Mouse (Mus musculus) testis, adult 2 months (tissue): ENCODE data around the gene Umad1. TPM values are rescaled to one million over a fixed set of nuclear protein-coding genes. Genes with fewer than 3 reads are reported as not detected.

Experiments
- H3K27ac ChIP-seq: fragments of 200-500 bp; 2 replicates; pipeline ENCODE4 v1.5.1; 2012; ENCODE audit warnings: low read depth, low read length; ENCODE audit not compliant: control insufficient read depth, insufficient read depth
- H3K27me3 ChIP-seq: fragments of 200-500 bp; 2 replicates; pipeline ENCODE4 v1.6.1; 2012; ENCODE audit warnings: mild to moderate bottlenecking, low read length, moderate library complexity; ENCODE audit not compliant: control insufficient read depth, insufficient read depth
- H3K36me3 ChIP-seq: fragments of 200-500 bp; 2 replicates; pipeline ENCODE4 v1.6.1; 2012; ENCODE audit warnings: mild to moderate bottlenecking, low read length; ENCODE audit not compliant: control insufficient read depth, insufficient read depth
- H3K4me1 ChIP-seq: fragments of 200-500 bp; 2 replicates; pipeline ENCODE4 v1.6.1; 2012; ENCODE audit warnings: low read length; ENCODE audit not compliant: control insufficient read depth, insufficient read depth
- H3K4me3 ChIP-seq: fragments of 200-500 bp; 2 replicates; pipeline ENCODE4 v1.5.1; 2012; ENCODE audit warnings: low read depth, mild to moderate bottlenecking, low read length, moderate library complexity, mixed read lengths; ENCODE audit not compliant: control insufficient read depth
- CTCF ChIP-seq: fragments of 200-500 bp; IDR thresholded peaks from 2 replicates; pipeline ENCODE4 v1.5.1; 2012; ENCODE audit warnings: low read depth, mild to moderate bottlenecking, inconsistent platforms, low read length, moderate library complexity; ENCODE audit not compliant: control insufficient read depth, insufficient read depth, insufficient replicate concordance
- POLR2A ChIP-seq: fragments of 200-500 bp; IDR thresholded peaks from 2 replicates; pipeline ENCODE4 v1.6.1; 2012; ENCODE audit warnings: low read depth, mild to moderate bottlenecking, inconsistent platforms, low read length, moderate library complexity; ENCODE audit not compliant: control insufficient read depth
- polyA plus RNA-seq: library from polyadenylated mRNA; depleted of rRNA; stranded (reverse); fragments of >200 nt; gene quantifications from 2 replicates; pipeline ENCODE4 v1.2.3, GENCODE M21; 2012

Gene Umad1
- polyA plus RNA-seq, 1 experiment: 7.0 TPM

DNA sequence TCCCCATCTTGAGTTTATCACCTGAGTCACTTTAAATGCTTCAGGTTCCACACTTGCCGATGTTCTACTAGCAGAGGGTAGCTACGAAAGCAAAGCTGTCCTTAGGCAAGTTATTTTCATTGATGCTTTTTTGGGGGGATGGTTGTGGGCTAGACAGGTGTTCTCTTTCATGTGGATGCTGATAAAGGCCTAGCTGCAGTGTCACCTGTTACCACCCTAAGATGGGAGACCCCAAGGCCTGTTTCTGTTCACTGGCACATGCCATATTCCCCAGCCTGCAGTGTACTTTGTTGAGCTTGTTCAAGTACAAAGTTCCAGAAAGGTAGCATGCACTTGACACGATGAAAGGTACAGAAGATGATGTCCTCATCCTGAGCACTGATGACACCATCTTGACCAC is 178.8 kb downstream of the Umad1 start:
- Histone ChIP-seq H3K4me3 (no peak overlapping the region), H3K36me3 (no peaks in the 10 kb centered on the region), H3K27me3 (no peaks in the 10 kb centered on the region), H3K27ac (no peak overlapping the region), H3K4me1 (no peaks in the 10 kb centered on the region)
- TF ChIP-seq POLR2A (no peak), CTCF (no peak)

DNA sequence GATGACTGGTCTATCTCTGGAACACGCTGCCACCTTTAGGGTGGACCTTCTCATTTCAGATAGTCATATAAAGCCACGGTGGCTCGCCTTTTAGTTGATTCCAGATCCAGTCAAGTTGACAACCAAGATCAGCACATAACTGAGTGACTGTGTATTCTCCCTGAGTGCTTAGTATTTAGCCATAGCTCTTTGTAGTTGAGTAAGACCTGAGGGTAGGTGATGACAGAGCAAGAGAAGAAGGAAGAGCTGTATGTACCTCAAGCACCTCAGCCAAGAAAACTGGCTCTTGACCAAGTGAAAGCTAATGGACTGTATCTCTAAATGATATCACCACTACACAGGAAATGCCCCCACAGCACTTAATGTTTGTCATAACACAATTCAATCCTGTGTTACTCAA is 182.7 kb downstream of the Umad1 start:
- Histone ChIP-seq H3K27ac (no peak overlapping the region), H3K4me1 (no peaks in the 10 kb centered on the region), H3K4me3 (no peak overlapping the region), H3K36me3 (no peaks in the 10 kb centered on the region), H3K27me3 (no peaks in the 10 kb centered on the region)
- TF ChIP-seq CTCF: no peak

DNA sequence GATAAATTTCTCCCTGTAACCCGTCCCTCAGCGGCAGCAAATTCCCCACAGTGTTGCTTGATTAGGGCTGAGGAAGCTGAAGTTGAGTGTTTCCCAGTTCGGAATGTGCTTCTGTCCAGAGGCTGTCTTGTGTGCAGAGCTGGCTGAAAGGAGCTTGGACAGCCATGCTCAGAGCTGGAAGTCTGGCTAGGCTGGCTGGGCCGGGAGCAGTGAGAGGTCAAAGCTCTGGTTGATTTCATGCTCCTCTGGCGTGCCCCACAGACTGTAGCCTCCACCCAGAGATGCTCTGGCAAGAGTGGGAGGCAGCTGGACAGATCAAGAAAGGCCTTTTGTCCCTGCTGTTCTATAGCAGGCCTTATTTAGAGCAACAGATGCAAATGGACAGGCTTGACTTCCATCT is 187.7 kb downstream of the Umad1 start:
- Histone ChIP-seq H3K4me3 (no peak overlapping the region), H3K27ac (no peak overlapping the region), H3K36me3 (no peaks in the 10 kb centered on the region), H3K27me3 (no peaks in the 10 kb centered on the region), H3K4me1 (no peaks in the 10 kb centered on the region)
- TF ChIP-seq POLR2A: no peak
- TF ChIP-seq CTCF: no peak

DNA sequence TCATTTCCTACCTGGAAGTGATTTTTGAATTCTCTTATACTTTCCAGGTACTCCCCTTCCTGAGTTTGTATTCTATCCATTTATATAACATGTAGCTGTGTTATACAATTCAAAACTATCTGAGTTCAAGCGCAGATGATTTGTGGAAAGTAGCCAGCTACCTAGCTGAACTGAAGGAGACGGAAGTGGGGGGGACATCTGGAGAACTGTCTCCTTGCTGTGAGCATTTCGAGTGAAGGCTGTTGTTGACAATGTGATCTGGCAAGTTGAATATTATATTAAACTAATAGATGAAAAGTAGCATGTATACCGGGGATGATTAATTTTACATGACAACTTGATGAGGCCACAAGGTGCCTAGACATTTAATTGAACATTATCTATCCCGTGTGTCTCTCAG is 196.5 kb downstream of the Umad1 start:
- Histone ChIP-seq H3K4me1 (no peaks in the 10 kb centered on the region), H3K27ac (no peak overlapping the region), H3K4me3 (no peak overlapping the region), H3K27me3 (no peaks in the 10 kb centered on the region), H3K36me3 (no peaks in the 10 kb centered on the region)
- TF ChIP-seq CTCF (no peak), POLR2A (no peak)

DNA sequence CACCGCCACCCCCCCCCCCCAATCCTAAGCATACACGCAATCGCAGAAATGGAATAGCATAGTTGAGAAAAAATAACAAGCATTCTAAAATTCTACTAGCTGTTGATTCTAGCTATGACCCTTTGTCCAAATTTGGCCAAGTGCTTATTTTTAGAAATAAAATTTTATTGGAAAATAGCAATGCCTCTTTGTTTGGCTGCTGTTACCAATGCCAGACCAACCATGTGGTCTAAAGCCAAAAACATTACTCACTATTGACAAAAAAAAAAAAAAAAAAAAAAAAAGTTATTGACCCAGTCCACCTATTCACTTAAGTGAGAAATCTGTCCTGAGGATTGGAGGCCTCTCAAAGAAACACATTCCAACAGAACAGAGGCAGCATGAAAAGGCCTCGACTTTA is 199.5 kb downstream of the Umad1 start:
- H3K27ac ChIP-seq: no peak overlapping the region
- H3K4me1 ChIP-seq: no peaks in the 10 kb centered on the region
- H3K36me3 ChIP-seq: no peaks in the 10 kb centered on the region
- TF ChIP-seq POLR2A (no peak), CTCF (no peak)
- H3K4me3 ChIP-seq: no peak overlapping the region
- H3K27me3 ChIP-seq: no peaks in the 10 kb centered on the region

DNA sequence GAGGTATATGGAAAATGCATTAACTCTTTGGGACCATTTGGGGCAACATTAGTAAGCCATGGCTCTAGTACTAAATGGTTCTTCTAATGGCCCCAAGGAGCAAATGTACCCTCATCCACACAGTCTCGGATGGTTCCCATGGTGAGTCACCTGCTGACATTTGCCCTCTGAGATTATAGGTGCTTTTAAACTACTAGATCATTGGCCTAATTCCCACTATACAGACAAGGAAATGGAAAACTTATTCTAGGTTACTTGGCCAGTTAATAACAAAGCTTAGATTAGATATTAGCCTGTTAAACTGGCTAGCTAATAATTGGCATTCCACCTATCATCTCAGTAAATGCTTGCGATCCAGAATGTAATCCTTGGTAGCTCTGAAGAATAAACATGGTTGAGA is 203.4 kb downstream of the Umad1 start:
- H3K36me3 ChIP-seq: no peaks in the 10 kb centered on the region
- no peak overlapping the region for H3K4me3 ChIP-seq
- TF ChIP-seq CTCF: no peak
- no peak for TF ChIP-seq POLR2A
- no peak overlapping the region for H3K27ac ChIP-seq
- H3K4me1 ChIP-seq: no peaks in the 10 kb centered on the region
- H3K27me3 ChIP-seq: no peaks in the 10 kb centered on the region

DNA sequence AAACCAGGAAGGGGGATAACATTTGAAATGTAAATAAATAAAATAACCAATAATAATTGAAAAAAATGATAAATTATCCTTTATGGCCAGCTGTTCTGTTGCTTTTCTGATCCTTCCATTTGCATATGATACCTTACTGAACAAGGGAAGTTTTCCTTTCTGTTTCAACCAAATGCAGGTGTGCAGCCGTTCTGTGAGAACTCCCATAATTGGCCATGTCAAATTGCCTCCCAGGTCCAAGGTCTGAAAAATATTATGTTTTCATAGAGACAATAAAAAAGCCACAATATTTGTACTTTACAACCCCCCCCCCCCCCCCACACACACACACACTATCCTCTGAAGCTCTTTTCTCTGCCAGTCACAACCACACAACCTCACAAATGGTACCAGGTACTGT is 206.3 kb downstream of the Umad1 start:
- no peaks in the 10 kb centered on the region for H3K36me3 ChIP-seq
- TF ChIP-seq POLR2A: no peak
- no peak for TF ChIP-seq CTCF
- no peak overlapping the region for H3K27ac ChIP-seq
- no peak overlapping the region for H3K4me3 ChIP-seq
- H3K27me3 ChIP-seq: no peaks in the 10 kb centered on the region
- H3K4me1 ChIP-seq: no peaks in the 10 kb centered on the region

DNA sequence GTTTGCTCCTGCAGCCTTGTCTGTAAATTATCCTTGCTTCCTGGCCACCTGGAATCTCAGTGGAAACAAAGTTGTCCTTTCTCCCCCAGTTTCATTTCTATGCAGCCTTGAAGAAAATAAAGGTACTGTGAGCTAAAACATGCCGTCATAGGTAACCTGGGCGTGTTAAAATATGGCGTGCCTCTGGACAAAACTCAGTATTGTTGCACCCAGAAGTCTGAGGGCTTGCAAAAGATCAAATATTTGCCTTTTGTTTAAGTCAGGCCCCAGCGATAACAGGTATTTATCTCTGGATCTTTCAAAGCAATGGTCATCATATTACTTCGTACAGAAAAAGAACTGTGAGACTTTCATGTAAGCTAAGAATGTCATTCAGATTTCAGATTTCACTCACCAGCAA is 206.9 kb downstream of the Umad1 start:
- H3K4me3 ChIP-seq: no peak overlapping the region
- H3K36me3 ChIP-seq: no peaks in the 10 kb centered on the region
- TF ChIP-seq POLR2A (no peak), CTCF (no peak)
- H3K27me3 ChIP-seq: no peaks in the 10 kb centered on the region
- no peak overlapping the region for H3K27ac ChIP-seq
- H3K4me1 ChIP-seq: no peaks in the 10 kb centered on the region
